Mouse (Mus musculus) c-Kit-positive CD71-positive TER-119-negative erythroid progenitor cells, embryonic 14.5 days (primary cell): ENCODE data around the gene Sipa1l2.

Experiments
- DNase-seq: peaks from one replicate; pipeline ENCODE4 v3.0.0-alpha.2; 2013; ENCODE audit warnings: low read depth

Sipa1l2 gene

DNA sequence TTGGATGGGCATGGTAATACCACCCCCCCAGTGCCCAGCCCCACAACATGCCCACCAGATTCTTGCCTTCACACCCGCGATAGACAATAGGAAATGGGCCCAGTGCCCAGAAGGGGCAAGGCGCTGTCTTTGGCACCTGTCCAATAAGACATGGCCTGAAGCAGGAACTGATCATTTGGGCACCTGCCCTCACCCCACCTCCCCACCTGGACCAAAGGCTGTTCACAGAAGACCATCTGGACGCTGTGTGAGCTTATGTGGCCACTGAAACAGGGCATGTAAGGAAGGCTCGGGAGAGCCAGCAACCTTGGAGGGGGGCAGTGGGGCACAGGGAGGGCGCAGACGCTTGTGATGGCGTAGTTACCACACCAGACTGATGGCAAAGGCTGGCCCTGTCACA, 174.6 kb downstream of the Sipa1l2 start:
- DNase-seq, result no peak

DNA sequence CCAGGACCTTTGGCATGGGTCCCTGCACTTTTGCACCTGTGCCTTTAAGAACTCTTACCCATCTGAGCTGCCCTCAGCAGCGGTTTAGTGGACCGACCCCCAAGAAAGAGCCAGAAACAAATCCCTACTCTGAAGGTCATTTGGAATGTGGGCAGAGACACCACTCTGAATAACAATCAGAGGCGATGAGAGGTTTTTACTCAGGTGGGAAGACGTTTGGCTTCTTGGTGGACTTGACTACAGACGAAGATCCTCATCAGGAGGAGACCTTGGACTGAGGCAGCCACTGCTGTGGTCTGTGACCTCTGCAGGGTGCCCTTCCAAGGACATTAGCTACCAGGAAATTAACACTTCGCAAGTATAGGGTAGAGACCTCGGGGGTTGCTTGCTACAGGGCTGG, 177.9 kb downstream of the Sipa1l2 start:
- DNase-seq, result no peak

DNA sequence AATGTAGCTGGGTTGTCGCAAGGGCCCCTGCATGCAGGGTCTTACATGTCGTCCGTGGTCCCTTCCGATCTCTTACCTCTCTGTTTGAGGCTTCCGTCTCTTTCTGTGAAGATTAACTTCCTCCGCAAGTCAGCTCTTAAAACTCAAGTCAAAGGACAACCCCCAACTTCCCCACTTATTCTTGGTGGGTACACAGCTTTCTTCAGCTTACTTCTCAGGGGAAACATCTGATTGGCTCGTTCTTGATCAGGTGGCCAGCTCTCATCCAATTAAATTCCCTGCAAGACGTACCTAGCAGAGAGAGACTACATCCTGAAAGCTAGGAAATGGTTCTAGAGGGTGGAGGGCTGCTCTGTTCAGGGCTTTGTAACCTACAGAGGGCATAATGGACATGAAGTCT, 178.3 kb downstream of the Sipa1l2 start:
- no peak for DNase-seq

DNA sequence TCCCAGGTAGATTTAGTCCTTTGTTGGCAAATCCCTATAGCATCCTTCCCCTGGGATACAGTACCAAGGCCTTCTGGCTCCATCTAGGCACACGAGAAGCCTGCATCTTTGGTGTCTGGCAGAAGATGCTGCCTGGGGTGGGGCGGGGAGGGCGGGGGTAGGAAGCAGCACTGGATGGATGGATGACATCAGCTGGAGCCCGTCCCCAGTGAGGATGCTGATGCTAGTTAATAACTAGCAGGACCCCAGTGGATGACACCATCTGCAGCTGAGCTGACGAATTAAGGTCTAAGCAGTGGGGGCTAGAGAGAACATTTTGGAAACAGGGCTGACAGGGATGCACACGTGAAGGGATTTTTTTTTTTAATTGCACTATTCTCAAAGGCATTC, 179.1 kb downstream of the Sipa1l2 start:
- no peak for DNase-seq

DNA sequence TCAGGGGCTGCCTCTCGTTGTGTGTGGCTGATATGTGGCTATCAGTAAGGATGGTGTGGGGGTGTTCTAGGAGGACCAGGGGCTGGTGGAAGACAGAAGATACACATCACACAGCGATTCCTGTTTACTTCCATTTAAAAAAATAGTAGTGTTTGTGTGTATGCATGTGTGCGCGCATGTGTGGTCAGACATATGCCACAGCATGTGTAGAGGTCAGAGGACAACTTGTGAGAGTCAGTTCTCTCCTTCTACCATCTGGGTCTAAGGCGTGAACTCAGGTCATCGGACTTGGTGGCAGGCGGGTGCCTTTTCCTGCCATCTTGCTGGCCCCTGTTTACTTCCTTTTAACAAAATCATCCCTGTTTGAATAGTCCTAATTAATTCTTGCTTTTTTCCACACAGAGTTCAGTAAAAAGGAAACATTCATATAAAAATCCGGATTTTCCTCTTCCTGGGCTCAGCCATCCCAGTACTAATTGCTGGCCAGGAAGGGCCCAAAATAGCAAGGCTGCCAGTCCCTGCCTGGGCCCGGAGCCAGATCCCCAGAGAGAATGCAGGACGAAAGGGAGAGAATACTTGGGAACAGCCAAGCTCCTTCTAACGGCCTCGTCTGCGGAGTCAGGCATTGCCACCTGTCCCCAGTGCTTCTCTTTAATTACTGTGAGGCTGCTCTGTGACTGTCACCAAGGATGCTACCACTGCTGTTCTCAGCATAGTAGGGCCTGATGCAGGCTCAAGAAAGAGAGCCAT, 179.7 kb downstream of the Sipa1l2 start:
- no peak for DNase-seq

DNA sequence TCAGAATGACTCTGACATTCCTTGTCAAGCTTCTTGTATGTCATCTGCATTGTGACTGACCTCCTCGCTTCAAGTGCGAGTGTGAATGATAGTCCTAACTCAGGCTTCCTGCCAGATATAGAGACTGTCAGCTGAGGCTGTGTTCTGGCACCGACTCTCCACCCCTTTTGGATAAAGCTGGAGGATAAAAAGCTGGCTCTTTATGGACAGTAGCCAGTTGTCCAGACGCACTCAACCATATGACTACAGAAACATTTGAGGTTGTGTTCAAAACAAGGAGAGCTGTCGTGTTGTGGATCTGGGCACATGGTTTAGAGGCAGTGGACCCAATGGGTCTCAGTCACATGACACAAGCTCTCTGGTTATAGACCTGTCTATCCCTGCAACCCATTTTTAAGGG, 180.3 kb downstream of the Sipa1l2 start:
- no peak for DNase-seq

DNA sequence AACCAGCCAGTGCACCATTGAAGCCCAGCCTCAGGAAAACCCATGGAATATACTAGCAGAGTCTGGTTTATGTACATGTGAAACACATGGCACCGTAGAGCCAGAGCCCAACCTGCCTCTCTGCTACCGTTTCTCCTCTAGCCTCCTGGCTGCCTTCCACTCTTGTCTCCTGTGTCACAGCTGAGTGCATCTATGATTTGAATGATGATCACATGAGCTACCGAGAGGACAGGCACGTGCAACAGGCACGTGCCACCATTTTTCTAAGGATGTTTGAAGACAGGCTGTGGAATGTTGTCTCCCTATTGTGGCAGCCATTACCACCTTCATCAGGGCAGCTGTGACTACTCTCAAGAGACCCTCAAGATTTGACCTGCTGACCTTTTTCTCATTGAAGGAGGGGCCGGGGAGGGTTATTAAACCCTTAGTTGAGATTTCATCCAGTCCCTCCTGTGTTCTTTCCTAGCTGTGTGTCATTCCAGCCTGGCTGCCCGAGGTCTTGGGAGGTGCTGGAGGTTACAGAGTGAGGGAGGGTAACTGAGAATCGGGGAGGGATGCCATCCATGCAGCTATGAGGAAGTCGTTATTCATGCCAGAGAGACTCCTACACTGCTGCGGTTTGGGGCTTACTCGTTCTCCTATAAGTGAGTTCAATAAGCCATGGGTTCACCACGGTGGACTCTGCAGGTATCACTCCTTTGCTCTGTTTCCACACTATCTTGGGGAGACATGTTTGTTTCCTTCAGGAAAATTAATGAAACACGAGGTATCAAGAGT, 181.0 kb downstream of the Sipa1l2 start:
- no peak for DNase-seq

DNA sequence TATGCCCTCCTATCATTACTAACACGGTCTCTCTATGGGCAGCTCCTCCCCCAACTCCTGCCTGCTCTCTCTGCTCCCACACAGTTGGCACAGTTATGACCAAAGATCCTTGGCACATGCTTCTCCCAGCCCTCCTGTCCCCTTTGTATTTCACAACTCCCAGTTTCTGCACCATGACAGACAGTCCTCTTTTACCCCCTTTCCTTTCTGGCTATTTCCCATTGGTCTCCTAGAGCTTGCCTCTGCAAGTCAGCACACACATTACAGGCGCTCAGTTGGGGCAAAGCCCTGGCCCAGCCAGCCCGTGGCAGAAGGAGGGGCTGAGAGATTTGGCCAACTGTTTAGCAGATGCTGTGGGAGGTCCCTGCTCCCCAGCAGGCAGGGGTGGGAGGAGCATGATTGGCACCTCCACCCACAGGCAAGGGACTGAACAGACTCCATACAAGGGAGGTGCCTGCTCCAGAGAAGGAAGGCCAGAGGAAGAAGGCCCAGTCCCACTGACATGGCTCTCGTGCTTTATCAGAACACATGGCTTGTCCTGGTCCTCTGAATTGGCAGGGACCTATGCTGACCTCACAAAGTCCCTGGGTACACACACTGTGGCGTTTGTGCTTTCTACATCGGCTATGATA, 184.0 kb downstream of the Sipa1l2 start:
- no peak for DNase-seq

DNA sequence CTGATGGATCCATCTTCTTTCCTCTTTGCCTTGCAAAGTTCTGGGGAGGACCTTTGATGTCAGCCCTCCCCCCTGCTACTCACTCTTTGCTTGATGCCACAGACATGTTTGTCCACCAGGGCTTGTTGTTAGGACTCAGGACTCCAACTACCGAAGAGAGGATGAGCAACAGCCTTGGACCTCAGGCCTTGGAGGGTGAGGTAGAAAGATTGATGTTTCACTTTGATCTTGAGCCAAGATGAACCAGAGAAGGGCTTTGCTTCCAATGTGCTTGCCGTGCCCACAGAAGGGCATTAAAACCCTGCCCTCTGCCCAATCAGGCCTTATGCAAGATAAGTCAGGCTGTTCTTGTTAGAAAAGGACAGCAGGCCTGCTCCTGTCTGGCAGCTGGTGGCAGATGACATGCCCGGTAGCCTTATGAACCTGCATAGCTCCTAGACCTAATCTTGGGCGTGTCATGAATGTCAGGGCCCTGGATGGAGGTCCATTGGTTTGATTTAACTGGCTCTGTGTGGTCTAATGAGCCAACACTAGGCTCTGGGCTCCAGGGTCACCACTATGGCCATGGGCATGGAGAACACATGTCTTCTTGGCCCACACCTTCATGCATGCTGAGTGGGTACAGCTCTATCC, 184.9 kb downstream of the Sipa1l2 start:
- no peak for DNase-seq

DNA sequence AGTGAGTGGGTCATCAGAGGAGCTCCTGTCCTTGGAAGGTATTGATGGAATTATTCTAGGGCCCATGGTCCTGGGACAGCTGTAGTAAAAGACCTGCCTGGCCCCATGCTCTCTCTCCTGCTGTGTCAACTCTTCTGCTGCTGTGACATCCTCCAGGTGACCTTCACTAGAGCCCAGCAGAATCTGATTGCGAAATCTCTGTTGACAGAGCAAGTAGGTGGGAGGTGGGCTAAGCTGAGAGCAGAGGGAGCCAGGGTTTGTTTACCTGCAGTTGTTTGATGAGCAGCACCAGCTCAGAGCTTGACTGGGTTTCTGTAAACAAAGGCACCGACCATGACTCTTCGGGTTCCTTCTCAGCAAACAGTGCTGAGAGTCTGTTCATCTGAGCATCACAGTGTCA, 187.9 kb downstream of the Sipa1l2 start:
- no peak for DNase-seq

DNA sequence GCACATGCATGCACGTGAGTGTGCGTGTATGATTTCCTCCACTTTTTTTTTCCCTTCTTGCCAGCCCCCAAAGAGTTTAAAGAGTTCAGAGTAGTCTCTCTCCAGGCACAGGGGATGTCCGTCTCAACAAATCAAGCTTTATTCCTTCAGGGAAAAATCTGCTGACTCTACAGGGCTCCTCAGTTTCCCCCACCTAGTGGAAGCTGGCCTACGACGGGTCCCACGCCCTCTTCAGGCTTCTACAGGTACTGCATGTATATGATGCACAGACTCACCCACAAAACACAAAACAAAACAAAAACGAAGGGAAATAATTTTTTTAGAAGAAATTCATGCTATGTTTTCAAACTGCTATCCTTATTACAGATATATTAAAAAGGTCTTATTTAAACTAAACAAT, 189.7 kb downstream of the Sipa1l2 start:
- DNase-seq, result no peak

DNA sequence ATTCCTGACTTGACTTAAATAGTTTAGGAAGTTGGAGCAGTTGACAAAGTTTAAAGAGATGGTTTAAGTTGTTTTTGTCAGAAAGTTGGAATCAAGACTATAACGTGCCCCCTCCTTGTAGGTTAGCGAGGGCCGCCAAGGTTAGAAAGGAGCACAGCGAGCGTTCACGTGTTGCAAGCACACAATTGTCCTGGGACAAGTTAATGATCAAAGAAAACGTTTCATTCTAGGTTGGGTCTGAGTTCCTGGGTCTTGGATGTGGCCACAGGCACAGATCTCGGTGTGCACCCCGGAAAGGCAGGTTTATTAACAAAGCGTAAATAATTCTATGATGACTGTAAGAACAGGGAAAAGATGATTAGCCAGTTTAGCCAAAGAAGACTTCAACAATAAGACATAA, 190.5 kb downstream of the Sipa1l2 start:
- no peak for DNase-seq

DNA sequence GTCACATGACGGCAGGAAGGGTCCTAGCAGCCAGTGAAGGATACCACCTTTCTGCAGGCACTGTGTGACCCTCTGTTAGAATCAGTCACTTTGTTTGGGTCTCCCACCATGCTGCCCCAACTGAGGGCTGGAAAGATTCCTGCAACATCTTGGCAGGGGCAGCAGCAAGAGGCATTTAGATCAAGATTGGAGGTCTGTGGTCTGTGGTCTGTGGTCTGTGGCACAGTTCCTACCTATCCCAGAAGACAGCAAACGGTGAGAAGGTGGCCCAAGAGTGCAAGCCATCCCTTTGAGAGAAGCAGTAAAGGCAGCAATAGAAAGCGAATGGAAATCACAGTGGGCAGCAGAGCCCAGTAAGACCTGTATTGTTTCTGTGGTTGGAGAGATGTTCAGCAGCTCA, 191.9 kb downstream of the Sipa1l2 start:
- no peak for DNase-seq

DNA sequence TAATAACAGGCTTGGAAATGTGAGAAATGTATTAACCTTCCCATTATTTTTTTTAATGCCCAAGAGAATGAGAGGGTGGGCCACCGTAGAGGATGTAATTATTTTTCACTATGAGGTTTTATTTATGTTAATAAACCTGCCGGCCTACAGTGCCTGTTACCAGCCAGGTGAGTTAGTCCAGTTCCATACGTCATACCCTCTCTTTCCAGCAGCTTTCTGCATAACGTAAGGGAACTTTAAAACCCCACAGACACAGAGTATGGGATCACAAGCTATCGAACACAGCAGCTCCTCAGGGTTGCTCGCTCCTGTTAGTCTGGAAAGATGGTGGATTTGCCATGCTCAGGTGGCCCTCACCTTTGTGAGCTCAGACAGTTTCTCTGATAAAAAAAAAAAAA, 193.2 kb downstream of the Sipa1l2 start:
- no peak for DNase-seq

DNA sequence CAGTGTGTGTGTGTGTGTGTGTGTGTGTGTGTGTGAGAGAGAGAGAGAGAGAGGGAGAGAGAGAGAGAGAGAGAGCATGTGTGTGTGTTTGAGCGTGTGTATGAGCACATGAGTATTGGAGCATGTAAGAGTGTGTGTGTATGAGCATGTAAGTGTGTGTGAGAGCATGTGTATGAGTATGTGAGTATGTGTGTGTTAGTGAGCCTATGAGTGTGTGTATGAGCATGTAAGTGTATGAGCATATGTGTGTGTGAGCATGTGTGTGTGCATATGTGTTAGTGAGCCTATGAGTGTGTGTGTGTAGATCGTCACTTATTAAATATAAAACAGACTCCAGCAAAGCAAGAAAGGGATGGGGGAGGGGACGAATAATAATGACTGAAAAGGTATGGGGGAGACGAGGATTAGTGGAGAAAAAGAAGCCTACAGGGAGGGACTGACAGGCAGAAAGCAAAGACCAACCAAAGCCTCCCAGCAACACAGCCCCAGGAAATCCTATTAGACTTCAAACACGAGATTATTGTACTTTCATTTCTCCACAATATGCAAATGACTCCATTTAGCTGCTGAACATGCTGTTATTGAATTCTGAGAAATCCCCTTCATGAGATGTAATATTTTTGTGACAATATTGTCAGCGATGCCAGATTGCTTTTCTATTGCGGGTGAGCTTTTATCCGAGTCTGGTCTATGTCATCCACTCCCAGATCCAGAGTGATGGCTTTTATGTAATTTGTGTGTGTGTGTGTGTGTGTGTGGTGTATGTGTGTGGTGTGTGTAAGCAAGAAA, 193.8 kb downstream of the Sipa1l2 start:
- no peak for DNase-seq

DNA sequence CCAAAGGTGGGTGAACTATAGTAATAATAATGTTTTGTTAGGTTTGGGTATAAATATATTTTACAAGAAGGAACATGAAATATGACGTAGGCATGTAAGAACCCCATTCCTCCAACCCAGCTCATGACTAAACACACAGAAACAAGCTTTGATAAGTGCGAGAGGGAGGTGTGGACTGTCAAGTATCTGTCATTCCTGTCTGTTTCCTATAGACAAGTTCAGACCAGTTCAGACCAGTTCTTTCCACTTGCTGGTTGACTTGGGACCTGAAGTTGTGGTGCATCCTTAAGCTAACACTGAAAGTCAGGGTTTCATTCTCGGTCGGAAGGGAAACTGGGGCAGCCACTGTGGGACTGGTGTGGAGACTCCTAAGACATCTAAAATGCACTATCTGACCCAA, 197.0 kb downstream of the Sipa1l2 start:
- no peak for DNase-seq

DNA sequence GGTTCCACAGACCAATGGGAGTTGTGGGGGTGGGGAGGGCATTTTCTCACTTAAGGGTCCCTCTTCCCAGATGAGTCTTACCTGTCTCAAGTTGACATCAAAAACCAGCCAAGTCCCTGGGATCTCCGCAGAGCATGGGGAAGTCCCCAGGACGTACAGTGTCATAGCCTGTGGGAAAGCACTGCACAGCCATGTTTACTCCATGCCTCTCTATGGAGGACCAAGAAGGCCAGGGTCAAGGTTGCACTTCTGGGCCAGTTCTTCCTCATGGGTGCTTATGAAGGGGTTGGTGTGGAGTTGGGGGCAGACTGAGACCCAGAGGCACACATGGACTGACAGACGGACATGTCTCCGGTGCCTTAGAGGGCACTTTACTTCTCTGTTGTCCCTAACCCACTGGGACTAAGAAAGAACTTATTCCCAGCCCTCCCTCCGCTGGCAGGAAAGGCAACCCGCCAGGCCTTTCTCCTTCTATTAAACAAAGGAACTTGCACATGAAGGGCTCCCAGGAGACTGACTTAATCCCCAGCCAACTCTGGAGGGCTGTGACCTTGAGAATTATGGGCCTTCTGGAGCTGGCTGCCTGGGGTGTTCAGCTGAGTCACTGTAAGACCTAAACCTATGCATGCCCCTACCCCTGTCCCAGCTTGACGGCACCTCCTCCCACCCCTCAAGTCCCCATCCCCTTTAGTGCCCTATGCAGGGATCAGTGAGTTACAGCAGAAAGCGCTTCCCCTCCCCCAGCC, 199.9 kb downstream of the Sipa1l2 start:
- no peak for DNase-seq

DNA sequence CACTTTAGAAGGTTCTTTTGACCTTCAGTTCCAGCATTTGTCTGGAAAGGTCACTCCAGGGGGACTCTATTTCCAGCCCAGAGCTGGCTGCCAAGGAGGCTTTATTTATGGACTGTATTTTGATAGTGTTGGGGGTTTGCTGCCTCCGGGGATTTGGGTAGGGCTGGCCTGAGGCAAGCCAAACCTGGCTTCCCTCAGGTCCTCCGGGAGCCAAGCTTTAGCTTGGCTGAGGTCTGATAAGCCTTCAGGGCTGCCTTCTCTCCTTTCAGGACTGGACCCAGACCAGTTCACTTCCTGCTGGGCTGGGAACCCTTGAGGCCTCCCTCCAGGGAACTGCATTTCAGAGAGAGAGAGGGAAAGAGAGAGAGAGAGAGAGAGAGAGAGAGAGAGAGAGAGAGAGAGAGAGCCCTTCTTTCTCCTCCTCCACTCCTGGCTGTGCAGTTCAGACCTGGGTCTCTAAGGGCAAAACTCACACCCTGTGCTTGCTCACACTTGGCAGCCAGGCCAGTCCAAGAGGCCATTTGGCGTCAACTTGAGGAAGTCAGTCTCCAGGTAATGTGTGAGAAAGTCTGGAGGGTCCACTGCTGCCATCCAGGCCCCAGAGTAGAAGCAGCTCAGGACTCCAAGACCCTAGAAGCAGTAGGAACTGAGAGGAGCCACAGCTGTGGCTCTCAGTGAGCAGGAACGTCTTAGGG, 201.1 kb downstream of the Sipa1l2 start:
- no peak for DNase-seq
